Mouse (Mus musculus) splenic B cell, adult 2 months (primary cell): ENCODE measurements around the gene Miga1.
"Not testable (repeated sequence)": the region's sequence is repeated elsewhere in the genome, so short reads cannot be mapped to it uniquely, and the experiment has no call there.

ENCODE experiments used
- DNase-seq: peaks from one replicate; pipeline ENCODE4 v3.0.0-alpha.2; 2011; ENCODE audit warnings: low read depth, low spot score
- H3K27me3 ChIP-seq: 2 replicates; pipeline ENCODE4 v1.6.1; 2012; ENCODE audit warnings: mild to moderate bottlenecking, low read length, moderate library complexity, mixed read lengths; ENCODE audit not compliant: control insufficient read depth, poor library complexity, insufficient read depth, severe bottlenecking
- H3K36me3 ChIP-seq: 2 replicates; pipeline ENCODE4 v1.6.1; 2012; ENCODE audit warnings: mild to moderate bottlenecking, low read length, moderate library complexity, mixed read lengths; ENCODE audit not compliant: control insufficient read depth, poor library complexity, insufficient read depth, severe bottlenecking

The Miga1 gene

GRCm38 (mm10) chr3:152345732-152346632, 5.8 kb upstream of the Miga1 start, which contains the start of gene Usp33:
Usp33 (plus strand) TSS chr3:152346478.
- peak; percentile 93 for DNase-seq
- H3K27me3 ChIP-seq, result no peaks in the 10 kb centered on the region
- H3K36me3 ChIP-seq, result no peaks in the 10 kb centered on the region

- no peaks in the 10 kb centered on the region for H3K27me3 ChIP-seq
- H3K36me3 ChIP-seq, result no peaks in the 10 kb centered on the region
- no peak for DNase-seq
These were observed 2.8 kb upstream of the Miga1 start for GRCm38 (mm10) chr3:152342961-152343517.

GRCm38 (mm10) chr3:152336085-152336484, 4.1 kb downstream of the Miga1 start:
- H3K36me3 ChIP-seq, result peaks cover 6% of the 10 kb centered on the region
- H3K27me3 ChIP-seq, result no peaks in the 10 kb centered on the region
- DNase-seq, result no peak

GRCm38 (mm10) chr3:152333641-152334040, 6.6 kb downstream of the Miga1 start:
- Histone ChIP-seq H3K27me3 (no peaks in the 10 kb centered on the region), H3K36me3 (peaks cover 6% of the 10 kb centered on the region)
- DNase-seq, result no peak

- Histone ChIP-seq H3K36me3 (peaks cover 6% of the 10 kb centered on the region), H3K27me3 (no peaks in the 10 kb centered on the region)
- DNase-seq, result no peak
These were observed 7.5 kb downstream of the Miga1 start for GRCm38 (mm10) chr3:152332545-152333300.

DNA sequence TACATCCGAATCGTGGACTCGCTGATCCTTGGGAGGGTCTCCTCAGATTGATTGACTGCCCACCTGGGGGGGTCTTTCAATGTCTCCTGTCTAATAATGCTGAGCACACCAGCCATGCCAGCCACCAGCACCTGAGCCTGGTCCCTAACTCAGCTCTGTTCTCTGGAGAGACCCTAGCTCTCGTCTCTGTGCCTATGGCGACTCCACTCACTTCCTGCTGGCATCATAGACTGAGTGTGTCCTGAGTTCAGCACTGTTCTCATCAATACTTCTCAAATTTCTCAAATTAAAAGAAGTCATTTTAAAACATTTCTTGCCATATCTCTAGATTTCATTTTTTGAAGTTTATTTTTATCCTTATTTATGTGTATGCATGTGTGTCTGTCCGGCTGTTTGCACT, 8.1 kb downstream of the Miga1 start:
- no peaks in the 10 kb centered on the region for H3K27me3 ChIP-seq
- H3K36me3 ChIP-seq, result peaks cover 6% of the 10 kb centered on the region
- DNase-seq, result no peak

GRCm38 (mm10) chr3:152321765-152322547, 18.3 kb downstream of the Miga1 start:
- Histone ChIP-seq H3K27me3 (no peaks in the 10 kb centered on the region), H3K36me3 (no peaks in the 10 kb centered on the region; the same call in 1 of the 2 replicates)
- DNase-seq, result no peak

DNA sequence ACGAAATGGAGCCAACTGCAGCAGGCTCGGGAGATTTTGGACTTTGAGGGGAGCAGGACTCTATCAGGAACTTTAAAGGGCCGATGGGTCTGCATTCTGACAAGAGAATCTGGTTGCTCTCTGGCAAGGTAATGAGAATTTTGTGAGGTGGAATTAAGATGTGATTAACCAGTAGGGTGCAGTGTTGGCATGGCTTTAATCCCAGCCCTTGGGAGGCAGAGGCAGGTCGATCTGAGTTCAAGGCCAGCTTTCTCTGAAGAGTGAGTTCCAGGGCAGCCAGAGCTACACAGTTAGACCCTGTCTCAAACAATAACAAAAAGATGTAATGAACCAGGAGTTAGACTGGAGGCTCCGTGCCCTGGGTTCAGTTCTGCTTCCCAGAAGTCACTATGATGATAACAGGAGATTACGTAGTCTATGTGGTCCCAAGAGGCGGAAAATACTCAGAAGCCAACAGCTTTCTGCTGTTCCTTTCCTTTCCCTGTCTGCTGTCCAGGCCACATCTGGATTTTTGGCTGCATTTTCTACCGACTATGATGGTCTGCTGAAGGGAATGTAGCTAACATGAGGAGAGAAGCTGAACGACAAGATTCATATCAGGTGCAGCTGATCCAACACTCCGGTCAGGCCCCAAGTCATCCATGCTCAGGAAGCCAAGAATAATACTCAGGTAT, 19.1 kb downstream of the Miga1 start:
- no peaks in the 10 kb centered on the region for H3K27me3 ChIP-seq
- DNase-seq, result no peak
- H3K36me3 ChIP-seq, result no peaks in the 10 kb centered on the region; the same call in 1 of the 2 replicates

DNA sequence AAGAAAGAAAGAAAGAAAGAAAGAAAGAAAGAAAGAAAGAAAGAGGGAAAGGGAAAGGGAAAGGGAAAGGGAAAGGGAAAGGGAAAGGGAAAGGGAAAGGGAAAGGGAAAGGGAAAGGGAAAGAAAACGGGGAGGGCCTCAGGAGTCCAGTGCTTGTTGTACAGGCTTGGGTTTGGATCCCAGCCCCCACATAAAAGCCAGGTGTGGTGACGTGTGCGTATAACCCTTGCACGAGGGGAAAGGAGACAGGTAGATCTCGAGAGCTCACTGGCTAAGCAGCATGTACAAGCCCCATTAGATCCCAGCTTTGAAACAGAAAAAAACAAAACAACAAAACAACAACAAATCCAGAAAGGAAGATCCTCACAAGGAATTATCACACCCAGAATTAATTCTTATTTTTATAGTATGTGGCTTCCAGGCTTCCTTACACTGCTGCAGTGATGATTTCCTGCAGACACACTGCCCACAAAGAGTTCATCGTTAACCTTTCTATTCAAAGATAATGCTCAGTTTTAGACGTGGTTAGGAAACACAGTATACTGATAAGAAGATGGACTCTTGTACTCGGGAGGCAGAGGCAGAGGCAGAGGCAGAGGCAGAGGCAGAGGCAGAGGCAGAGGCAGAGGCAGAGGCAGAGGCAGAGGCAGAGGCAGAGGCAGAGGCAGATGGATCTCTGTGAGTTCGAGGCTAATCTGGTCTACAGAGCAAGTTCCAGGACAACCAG, 23.6 kb downstream of the Miga1 start:
- not testable (repeated sequence) for H3K27me3 ChIP-seq, DNase-seq, H3K36me3 ChIP-seq

- H3K27me3 ChIP-seq, result no peaks in the 10 kb centered on the region
- no peaks in the 10 kb centered on the region; the same call in 1 of the 2 replicates for H3K36me3 ChIP-seq
- peak; percentile 88 for DNase-seq
These were observed 24.6 kb downstream of the Miga1 start for GRCm38 (mm10) chr3:152315613-152316012.

- peak; percentile 5 for DNase-seq
- H3K27me3 ChIP-seq, H3K36me3 ChIP-seq: not testable (repeated sequence)
These were observed 25.5 kb downstream of the Miga1 start for GRCm38 (mm10) chr3:152314666-152315065.

- no peaks in the 10 kb centered on the region for H3K27me3 ChIP-seq
- no peak for DNase-seq
- peaks cover 3% of the 10 kb centered on the region; the same call in 1 of the 2 replicates for H3K36me3 ChIP-seq
These were observed 31.0 kb downstream of the Miga1 start for GRCm38 (mm10) chr3:152309250-152309645.

- Histone ChIP-seq H3K27me3 (no peaks in the 10 kb centered on the region), H3K36me3 (peaks cover 3% of the 10 kb centered on the region; the same call in 1 of the 2 replicates)
- no peak for DNase-seq
These were observed 31.5 kb downstream of the Miga1 start for GRCm38 (mm10) chr3:152308485-152309249.
